Mouse (Mus musculus) stomach, embryonic 14.5 days (tissue): ENCODE data around the gene Ube2f. TPM values are rescaled to one million over a fixed set of nuclear protein-coding genes. Genes with fewer than 3 reads are reported as not detected.

Source experiments
- ATAC-seq: fragments of 200-750 bp; cut with Nextera tagmentation; 2 replicates; pipeline ENCODE4 v1.8.0; 2017; ENCODE audit warnings: low read depth, moderate TSS enrichment; ENCODE audit not compliant: insufficient number of reproducible peaks, insufficient read depth, low FRiP score
- H3K27ac ChIP-seq: fragments of 300-500 bp; sonication (generic); 2 replicates; pipeline ENCODE4 v1.5.1; 2014; ENCODE audit warnings: mild to moderate bottlenecking, low read length, moderate library complexity, mixed read lengths
- H3K27me3 ChIP-seq: fragments of 300-500 bp; sonication (generic); 2 replicates; pipeline ENCODE4 v1.6.1; 2014; ENCODE audit warnings: low read length, control low read depth, mixed read lengths; ENCODE audit not compliant: control insufficient read depth, insufficient read depth
- H3K36me3 ChIP-seq: fragments of 300-500 bp; sonication (generic); 2 replicates; pipeline ENCODE4 v1.6.1; 2014; ENCODE audit warnings: mild to moderate bottlenecking, control low read depth, low read length, moderate library complexity, mixed read lengths; ENCODE audit not compliant: control insufficient read depth, insufficient read depth
- H3K4me1 ChIP-seq: fragments of 300-500 bp; sonication (generic); 2 replicates; pipeline ENCODE4 v1.6.1; 2014; ENCODE audit warnings: low read length, control low read depth, mixed read lengths; ENCODE audit not compliant: control insufficient read depth, insufficient read depth
- H3K4me2 ChIP-seq: fragments of 300-500 bp; sonication (generic); replicated peaks from 2 replicates; pipeline ENCODE4 v1.6.1; 2014; ENCODE audit warnings: low read depth, low read length, control low read depth
- H3K4me3 ChIP-seq: fragments of 300-500 bp; sonication (generic); 2 replicates; pipeline ENCODE4 v1.5.1; 2014; ENCODE audit warnings: low read depth, low read length, control low read depth
- H3K9ac ChIP-seq: fragments of 300-500 bp; sonication (generic); replicated peaks from 2 replicates; pipeline ENCODE4 v1.6.1; 2014; ENCODE audit warnings: low read depth, mild to moderate bottlenecking, control low read depth, low read length, moderate library complexity, mixed read lengths
- H3K9me3 ChIP-seq: fragments of 300-500 bp; sonication (generic); 2 replicates; pipeline ENCODE4 v1.6.1; 2016; ENCODE audit warnings: low read depth, low read length, control low read depth; ENCODE audit not compliant: control insufficient read depth
- WGBS: fragments of 180-500 bp; shearing (Covaris S2); extraction: QIAGEN DNeasy Blood & Tissue Kit; methylation state at CpG from one replicate; pipeline ENCODE4 v1.1.7; 2014; 5-methylcytosine and 5-hydroxymethylcytosine counted together
- polyA plus RNA-seq: library from polyadenylated mRNA; unstranded; fragments of >200 nt; fragmentation: Nextera tagmentation; extraction: Ambion mirVana; gene quantifications from 2 replicates; pipeline ENCODE4 v1.2.1, GENCODE M21; 2014

Ube2f gene
- polyA plus RNA-seq, 1 experiment from 2014 or later, result 67.1 TPM

DNA sequence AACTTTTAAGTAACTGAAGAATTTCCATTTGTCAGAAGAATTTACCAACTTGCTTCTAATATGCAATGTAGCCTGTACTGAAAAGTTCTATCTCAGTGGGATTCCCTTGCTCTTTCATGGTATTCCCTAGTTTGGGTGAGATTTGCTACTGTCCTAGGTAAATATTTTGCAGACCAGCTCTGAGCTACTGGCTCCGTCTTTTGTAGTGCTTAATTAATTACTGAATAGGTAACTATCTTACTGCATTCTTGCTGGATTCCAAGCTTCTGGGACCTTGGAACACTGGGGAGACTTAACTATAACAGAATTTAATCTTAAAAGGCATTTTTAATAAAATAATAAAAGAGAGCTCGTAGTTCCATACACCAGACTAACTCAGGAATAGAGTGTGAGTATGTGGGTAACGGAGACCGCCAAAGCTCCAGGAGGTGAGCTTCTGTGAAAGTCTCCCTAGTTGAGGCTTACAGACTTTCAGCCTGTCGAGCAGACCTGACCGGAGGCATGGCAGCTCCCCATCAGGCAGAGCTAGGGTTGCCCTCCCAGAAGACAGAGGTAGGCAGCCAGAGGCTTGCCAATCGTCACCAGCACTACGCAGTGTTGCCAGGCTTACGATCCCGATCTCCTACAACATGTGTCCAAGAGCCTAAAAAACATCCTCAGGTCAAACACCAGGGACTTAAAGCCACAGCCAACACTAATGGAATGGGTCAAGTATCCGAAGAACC, 42.2 kb downstream of the Ube2f start:
- Histone ChIP-seq H3K36me3 (peaks cover 5% of the 10 kb centered on the region; the same call in 1 of the 2 replicates), H3K27me3 (no peaks in the 10 kb centered on the region), H3K9ac (no peak overlapping the region), H3K4me3 (no peak overlapping the region), H3K9me3 (no peaks in the 10 kb centered on the region), H3K4me1 (no peaks in the 10 kb centered on the region), H3K4me2 (no peak overlapping the region), H3K27ac (no peak overlapping the region)
- 91% methylated on average over 11 of the region's 11 CpGs for WGBS
- no peak for ATAC-seq

DNA sequence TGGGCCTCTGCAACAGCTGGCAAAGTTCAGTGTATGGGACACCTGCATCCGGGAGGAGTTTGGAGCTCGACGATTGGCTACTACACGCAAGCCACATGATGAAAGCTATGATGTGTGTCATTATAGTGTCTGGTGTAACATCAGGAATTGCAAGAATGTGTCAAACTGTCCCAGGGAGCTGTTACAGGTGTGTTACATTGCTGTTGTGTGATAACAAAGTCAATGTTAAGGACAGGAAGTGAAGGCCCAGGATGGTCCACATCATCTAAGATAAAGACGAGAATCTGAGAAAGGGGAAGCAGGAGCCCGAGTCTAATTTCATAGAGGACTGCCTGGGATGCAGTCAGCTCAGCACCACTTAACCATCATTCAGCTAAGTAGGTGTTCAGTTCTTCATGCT, 45.4 kb downstream of the Ube2f start:
- Histone ChIP-seq H3K4me3 (no peak overlapping the region), H3K4me2 (no peak overlapping the region), H3K9me3 (no peaks in the 10 kb centered on the region), H3K4me1 (0 out of 2 replicates have a peak, but pooled peaks cover 4% of the 10 kb centered on the region), H3K27me3 (no peaks in the 10 kb centered on the region), H3K27ac (no peak overlapping the region), H3K9ac (no peak overlapping the region), H3K36me3 (no peaks in the 10 kb centered on the region)
- no peak for ATAC-seq
- WGBS, result 85% methylated on average over 6 of the region's 6 CpGs

DNA sequence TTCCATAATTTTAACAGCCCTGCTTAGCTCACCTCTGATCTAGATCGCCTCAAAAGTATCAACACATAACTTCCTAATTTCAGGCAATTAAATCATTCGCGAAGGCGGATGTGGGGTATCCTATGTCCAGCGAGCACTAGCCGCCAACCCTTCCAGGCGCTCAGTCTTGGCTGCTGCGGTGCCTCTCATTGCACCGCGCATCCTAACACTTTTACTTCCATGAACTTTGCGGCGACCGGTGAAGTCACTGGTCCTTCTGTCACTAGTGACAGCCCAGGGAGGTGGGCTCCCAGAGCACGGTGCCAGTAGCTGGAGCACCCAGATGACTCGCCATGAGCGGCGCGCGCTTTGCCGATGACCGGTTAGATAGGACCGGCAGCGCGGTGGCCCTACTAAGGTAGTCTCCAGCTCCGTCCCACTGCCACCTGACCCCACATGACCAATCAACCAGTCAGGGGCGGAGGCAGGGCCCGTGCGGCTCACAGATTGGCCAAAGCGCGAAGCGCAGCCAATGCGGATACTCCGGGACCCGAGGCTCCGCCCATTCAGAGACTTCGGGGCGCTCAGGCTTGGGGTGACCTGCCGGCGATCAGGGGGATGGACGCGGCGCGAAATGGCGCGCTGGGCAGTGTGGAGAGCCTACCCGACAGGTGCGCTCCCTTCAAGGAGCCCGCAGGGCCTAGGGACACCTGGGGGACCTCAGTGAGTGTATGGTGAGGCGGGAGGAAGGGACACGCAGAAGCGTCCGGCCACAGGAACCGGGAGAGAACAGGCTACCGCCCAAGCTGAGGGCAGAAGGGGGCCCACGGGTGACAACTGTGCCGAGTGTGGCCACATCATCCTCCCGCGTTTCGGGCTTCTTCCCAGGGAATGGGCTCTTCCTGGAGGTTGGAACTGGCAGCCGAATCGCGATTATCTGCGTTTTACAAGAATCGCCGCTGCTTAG, 48.0 kb downstream of the Ube2f start, which contains the start of gene Scly:
Gene Scly, plus strand, starts transcription at position 540 of the 946 bp plus-strand sequence.
- peak within 1 kb of the TSS; percentile 75 for H3K4me2 ChIP-seq
- no peak within 1 kb of the TSS for H3K27ac ChIP-seq
- WGBS, result under 1% methylated on average over 56 of the region's 65 CpGs
- peak within 1 kb of the TSS; percentile 83 for H3K4me3 ChIP-seq
- no peaks in the 10 kb centered on the region for H3K27me3 ChIP-seq
- H3K4me1 ChIP-seq, result 0 out of 2 replicates have a peak, but pooled peaks cover 4% of the 10 kb centered on the region
- no peaks in the 10 kb centered on the region for H3K36me3 ChIP-seq
- ATAC-seq, result peak; percentile 99
- H3K9ac ChIP-seq, result peak within 1 kb of the TSS; percentile 57
- H3K9me3 ChIP-seq, result no peaks in the 10 kb centered on the region

DNA sequence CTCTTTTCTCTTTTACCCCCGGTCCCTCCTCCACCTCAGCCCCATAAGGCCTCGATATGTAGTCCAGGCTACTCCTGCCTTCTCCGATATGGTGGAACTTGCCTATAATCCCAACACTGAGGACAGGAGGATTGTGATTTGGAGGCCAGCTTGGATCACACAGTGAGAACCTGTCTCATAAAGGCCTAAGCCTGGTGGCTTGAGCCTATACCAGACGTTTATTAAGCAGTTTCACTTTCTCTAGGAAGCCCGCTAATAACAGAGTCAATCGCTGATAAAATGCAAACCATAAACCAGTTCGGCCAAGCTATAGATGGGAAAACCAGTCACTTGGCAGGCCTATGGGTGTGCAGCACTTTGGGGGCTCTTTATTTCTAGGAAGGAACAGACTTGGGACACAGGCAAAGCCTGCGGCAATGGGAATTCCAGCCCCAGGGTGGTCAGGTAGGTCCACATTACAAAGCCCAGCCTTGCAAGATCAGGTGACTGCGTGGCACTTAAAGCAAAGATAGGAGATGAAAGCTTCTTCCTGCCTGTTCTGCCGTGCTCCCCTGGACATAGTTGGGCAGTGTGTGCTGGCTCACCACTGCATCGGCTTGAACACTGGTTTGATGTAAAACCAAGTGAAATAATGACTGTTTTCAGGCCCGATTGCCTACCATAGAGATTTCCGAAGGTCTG, 49.1 kb downstream of the Ube2f start:
- no peaks in the 10 kb centered on the region for H3K36me3 ChIP-seq
- 0 out of 2 replicates have a peak, but pooled peaks cover 4% of the 10 kb centered on the region for H3K4me1 ChIP-seq
- no peaks in the 10 kb centered on the region for H3K9me3 ChIP-seq
- H3K4me2 ChIP-seq, result peak overlapping the region; percentile 75
- ATAC-seq, result no peak
- no peaks in the 10 kb centered on the region for H3K27me3 ChIP-seq
- 79% methylated on average over 13 of the region's 13 CpGs for WGBS
- no peak overlapping the region for H3K9ac ChIP-seq
- H3K4me3 ChIP-seq, result peak overlapping the region; percentile 83
- no peak overlapping the region for H3K27ac ChIP-seq

DNA sequence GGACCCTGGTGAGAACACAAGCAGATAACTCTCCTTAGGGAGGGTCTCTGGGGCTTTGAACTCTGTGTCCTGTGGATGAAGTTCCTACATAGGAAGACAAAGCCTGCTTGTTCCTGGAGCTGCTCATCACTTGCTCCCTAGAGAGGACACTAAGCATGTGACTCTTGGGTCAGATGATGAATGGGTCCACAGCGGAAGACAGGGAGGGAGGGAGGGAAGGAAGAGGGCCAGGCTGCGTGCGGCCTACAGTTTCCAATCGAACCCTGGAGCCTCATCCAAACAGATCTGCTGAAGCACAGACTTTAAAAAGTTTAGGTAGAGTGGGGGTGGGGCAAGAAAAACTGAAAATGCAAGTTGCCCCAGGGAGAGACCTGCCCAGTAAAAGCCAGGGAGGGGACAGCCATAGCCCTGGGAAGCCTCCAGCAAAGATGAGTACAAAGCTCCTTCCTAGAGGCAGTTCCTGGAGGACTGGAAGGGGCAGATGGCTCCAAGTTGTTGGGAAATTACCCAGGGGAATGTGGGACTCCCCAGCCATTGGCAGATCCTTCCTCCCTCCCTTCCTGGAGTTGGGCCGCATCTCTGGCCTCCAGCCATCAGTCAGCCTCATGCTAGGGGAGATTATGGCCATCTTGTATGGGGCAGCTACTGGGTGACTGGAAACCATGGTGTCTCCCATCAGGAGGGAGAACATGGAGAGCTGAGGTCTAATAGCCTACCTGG, 49.8 kb downstream of the Ube2f start:
- no peak for ATAC-seq
- no peaks in the 10 kb centered on the region for H3K27me3 ChIP-seq
- no peak overlapping the region for H3K4me2 ChIP-seq
- H3K4me1 ChIP-seq, result 0 out of 2 replicates have a peak, but pooled peaks cover 4% of the 10 kb centered on the region
- H3K36me3 ChIP-seq, result no peaks in the 10 kb centered on the region
- no peak overlapping the region for H3K4me3 ChIP-seq
- H3K9me3 ChIP-seq, result no peaks in the 10 kb centered on the region
- 72% methylated on average over 5 of the region's 5 CpGs for WGBS
- H3K27ac ChIP-seq, result no peak overlapping the region
- no peak overlapping the region for H3K9ac ChIP-seq

DNA sequence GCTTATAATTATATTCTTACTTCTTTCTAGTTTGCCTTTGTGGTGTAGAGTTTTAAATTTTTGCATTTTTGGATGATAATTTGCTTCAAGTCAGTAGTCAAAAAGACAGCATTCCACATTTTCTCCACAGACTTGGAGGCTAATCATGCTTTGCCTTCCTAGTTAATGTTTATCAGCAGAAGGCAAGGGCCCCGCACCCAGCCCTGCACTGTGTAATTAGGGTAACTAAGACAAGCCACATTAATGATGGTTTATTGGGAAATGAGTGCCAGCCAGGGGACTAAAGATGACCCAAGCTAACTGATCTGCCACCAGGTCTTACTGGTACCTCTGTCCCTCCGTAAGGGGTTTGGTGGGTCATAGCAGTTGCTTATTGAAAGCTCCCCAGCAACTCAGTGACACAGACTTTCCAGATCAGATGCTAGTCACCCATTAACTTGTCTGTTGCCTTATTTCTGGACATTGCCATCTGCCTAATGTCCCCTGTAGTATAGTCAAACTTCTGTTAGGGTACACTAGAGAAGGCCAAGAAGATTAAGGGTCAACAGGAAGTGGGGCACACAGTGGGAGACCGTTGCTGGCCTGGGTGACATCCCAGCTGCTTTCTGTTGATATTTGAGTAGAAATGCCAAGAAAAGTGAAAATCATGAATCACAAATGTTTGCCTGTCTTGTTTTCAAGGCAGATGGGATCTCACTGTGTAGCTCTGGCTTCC, 51.3 kb downstream of the Ube2f start:
- Histone ChIP-seq H3K27ac (no peak overlapping the region), H3K4me3 (no peak overlapping the region), H3K36me3 (no peaks in the 10 kb centered on the region), H3K4me1 (0 out of 2 replicates have a peak, but pooled peaks cover 4% of the 10 kb centered on the region), H3K9me3 (no peaks in the 10 kb centered on the region), H3K27me3 (no peaks in the 10 kb centered on the region), H3K4me2 (no peak overlapping the region), H3K9ac (no peak overlapping the region)
- no peak for ATAC-seq
- WGBS, result 62% methylated on average over 3 of the region's 3 CpGs

DNA sequence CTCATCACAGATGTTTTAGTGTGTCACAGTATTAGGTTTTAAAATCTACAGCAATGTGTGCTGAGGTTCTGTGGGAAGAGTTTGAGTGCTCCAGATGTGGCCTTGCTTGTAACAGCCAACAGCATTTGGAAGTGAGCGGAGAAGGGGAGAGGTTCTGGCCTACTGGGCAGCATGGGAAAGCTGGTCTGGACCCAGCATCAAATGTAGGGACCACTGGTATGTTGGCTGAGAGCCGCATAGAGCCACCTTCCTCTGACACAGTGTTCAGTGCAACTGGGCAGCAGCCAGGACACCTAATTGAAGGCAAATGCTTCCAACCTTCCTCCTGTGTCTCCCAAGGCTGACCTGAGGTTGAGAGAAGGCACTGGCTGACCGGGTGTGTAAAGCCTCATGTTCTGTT, 51.9 kb downstream of the Ube2f start:
- Histone ChIP-seq H3K9me3 (no peaks in the 10 kb centered on the region), H3K27ac (no peak overlapping the region), H3K9ac (no peak overlapping the region), H3K4me2 (no peak overlapping the region), H3K4me3 (no peak overlapping the region), H3K36me3 (no peaks in the 10 kb centered on the region), H3K4me1 (0 out of 2 replicates have a peak, but pooled peaks cover 4% of the 10 kb centered on the region), H3K27me3 (no peaks in the 10 kb centered on the region)
- ATAC-seq, result no peak
- WGBS, result 82% methylated on average over 3 of the region's 3 CpGs
